Mouse (Mus musculus): Measurements from ENCODE around the gene Lrrc47. TPM values are rescaled to one million over a fixed set of nuclear protein-coding genes. Genes with fewer than 3 reads are reported as not detected.
A peak's percentile ranks its signal among the peaks of the same experiment; 100 is the strongest.

The Lrrc47 gene
- polyA plus RNA-seq, 1 experiment from 2014 or later: 22.7 TPM

- Histone ChIP-seq H3K27ac (peak overlapping the region; percentile 88), H3K9ac (ENCODE audit: low read depth, low read length) (no peak overlapping the region), H3K36me3 (ENCODE audit: insufficient read depth, low read length) (peaks cover 49% of the 10 kb centered on the region), H3K9me3 (replicated peaks; ENCODE audit: low read length) (no peaks in the 10 kb centered on the region), H3K4me1 (replicated peaks; ENCODE audit: insufficient read depth, low read length) (peaks cover 31% of the 10 kb centered on the region), H3K4me3 (replicated peaks; ENCODE audit: low read depth, low read length) (no peak overlapping the region), H3K27me3 (ENCODE audit: insufficient read depth, low read length) (no peaks in the 10 kb centered on the region), H3K4me2 (ENCODE audit: low read length) (no peak overlapping the region)
- ATAC-seq (replicated peaks; ENCODE audit: low FRiP score, low read depth): no peak
- WGBS: 91% methylated on average over 9 of the region's 9 CpGs
- TF ChIP-seq CTCF (IDR thresholded peaks at IDR 0.05; ENCODE audit: low read depth): no peak
- DNase-seq (ENCODE audit: low spot score): no peak
Observed at GRCm38 (mm10) chr4:154021432-154021831, 9.9 kb downstream of the Lrrc47 start.

- H3K4me2 ChIP-seq (ENCODE audit: low read length): no peak overlapping the region
Observed at GRCm38 (mm10) chr4:154022407-154022806, 10.9 kb downstream of the Lrrc47 start.

GRCm38 (mm10) chr4:154022844-154023243 lies 11.3 kb downstream of the Lrrc47 start:
- Histone ChIP-seq H3K27ac (peak overlapping the region; percentile 88), H3K9me3 (replicated peaks; ENCODE audit: low read length) (no peaks in the 10 kb centered on the region), H3K4me2 (ENCODE audit: low read length) (no peak overlapping the region), H3K27me3 (ENCODE audit: insufficient read depth, low read length) (no peaks in the 10 kb centered on the region), H3K4me3 (replicated peaks; ENCODE audit: low read depth, low read length) (no peak overlapping the region), H3K36me3 (ENCODE audit: insufficient read depth, low read length) (peaks cover 39% of the 10 kb centered on the region), H3K9ac (ENCODE audit: low read depth, low read length) (peak overlapping the region; percentile 19; the same call in 1 of the 2 replicates), H3K4me1 (replicated peaks; ENCODE audit: insufficient read depth, low read length) (peaks cover 35% of the 10 kb centered on the region)
- DNase-seq (ENCODE audit: low spot score): no peak
- ATAC-seq (replicated peaks; ENCODE audit: low FRiP score, low read depth): no peak
- 24% methylated on average over 4 of the region's 4 CpGs for WGBS
- no peak for TF ChIP-seq CTCF (IDR thresholded peaks at IDR 0.05; ENCODE audit: low read depth)

More at GRCm38 (mm10) chr4:154022407-154022806, 10.9 kb downstream of the Lrrc47 start:
- peaks cover 35% of the 10 kb centered on the region for H3K4me1 ChIP-seq (replicated peaks; ENCODE audit: insufficient read depth, low read length)
- H3K4me3 ChIP-seq (replicated peaks; ENCODE audit: low read depth, low read length): no peak overlapping the region
- WGBS: 30% methylated on average over 4 of the region's 4 CpGs
- no peak for TF ChIP-seq CTCF (IDR thresholded peaks at IDR 0.05; ENCODE audit: low read depth)
- no peaks in the 10 kb centered on the region for H3K27me3 ChIP-seq (ENCODE audit: insufficient read depth, low read length)
- DNase-seq (ENCODE audit: low spot score): peak; percentile 89
- no peaks in the 10 kb centered on the region for H3K9me3 ChIP-seq (replicated peaks; ENCODE audit: low read length)
- peak overlapping the region; percentile 19; the same call in 1 of the 2 replicates for H3K9ac ChIP-seq (ENCODE audit: low read depth, low read length)
- H3K36me3 ChIP-seq (ENCODE audit: insufficient read depth, low read length): peaks cover 40% of the 10 kb centered on the region
- ATAC-seq (replicated peaks; ENCODE audit: low FRiP score, low read depth): peak; percentile 87
- H3K27ac ChIP-seq: peak overlapping the region; percentile 88

GRCm38 (mm10) chr4:154023754-154024601 lies 12.4 kb downstream of the Lrrc47 start:
- WGBS: 13% methylated on average over 8 of the region's 8 CpGs
- peaks cover 35% of the 10 kb centered on the region for H3K4me1 ChIP-seq (replicated peaks; ENCODE audit: insufficient read depth, low read length)
- H3K9ac ChIP-seq (ENCODE audit: low read depth, low read length): 0 out of 2 replicates have a peak overlapping the region, but pooled peaks have one; percentile 6
- DNase-seq (ENCODE audit: low spot score) (peak; percentile 25), ATAC-seq (replicated peaks; ENCODE audit: low FRiP score, low read depth) (no peak)
- no peak overlapping the region for H3K4me3 ChIP-seq (replicated peaks; ENCODE audit: low read depth, low read length)
- H3K27me3 ChIP-seq (ENCODE audit: insufficient read depth, low read length): no peaks in the 10 kb centered on the region
- peak overlapping the region; percentile 88 for H3K27ac ChIP-seq
- peak overlapping the region; percentile 59; the same call in 1 of the 2 replicates for H3K4me2 ChIP-seq (ENCODE audit: low read length)
- TF ChIP-seq CTCF (IDR thresholded peaks at IDR 0.05; ENCODE audit: low read depth): no peak
- no peaks in the 10 kb centered on the region for H3K9me3 ChIP-seq (replicated peaks; ENCODE audit: low read length)
- peaks cover 28% of the 10 kb centered on the region for H3K36me3 ChIP-seq (ENCODE audit: insufficient read depth, low read length)

- WGBS: 34% methylated on average over 17 of the region's 17 CpGs
- DNase-seq (ENCODE audit: low spot score) (no peak), ATAC-seq (replicated peaks; ENCODE audit: low FRiP score, low read depth) (no peak)
- H3K4me1 ChIP-seq (replicated peaks; ENCODE audit: insufficient read depth, low read length): peaks cover 35% of the 10 kb centered on the region
- peaks cover 18% of the 10 kb centered on the region for H3K36me3 ChIP-seq (ENCODE audit: insufficient read depth, low read length)
- peak overlapping the region; percentile 88 for H3K27ac ChIP-seq
- H3K27me3 ChIP-seq (ENCODE audit: insufficient read depth, low read length): no peaks in the 10 kb centered on the region
- peak overlapping the region; percentile 59 for H3K4me2 ChIP-seq (ENCODE audit: low read length)
- no peaks in the 10 kb centered on the region for H3K9me3 ChIP-seq (replicated peaks; ENCODE audit: low read length)
- H3K4me3 ChIP-seq (replicated peaks; ENCODE audit: low read depth, low read length): peak overlapping the region; percentile 41
- no peak for TF ChIP-seq CTCF (IDR thresholded peaks at IDR 0.05; ENCODE audit: low read depth)
- peak overlapping the region; percentile 51; the same call in 1 of the 2 replicates for H3K9ac ChIP-seq (ENCODE audit: low read depth, low read length)
Observed at GRCm38 (mm10) chr4:154024729-154025521, 13.4 kb downstream of the Lrrc47 start.

Data from kidney, postnatal 0 days (tissue).